Mouse (Mus musculus): Measurements from ENCODE around the gene Foxk1. TPM values are rescaled to one million over a fixed set of nuclear protein-coding genes. Genes with fewer than 3 reads are reported as not detected.
A peak's percentile ranks its signal among the peaks of the same experiment; 100 is the strongest.

Foxk1 gene
- polyA plus RNA-seq, 1 experiment from 2014 or later = 3.7 TPM

DNA sequence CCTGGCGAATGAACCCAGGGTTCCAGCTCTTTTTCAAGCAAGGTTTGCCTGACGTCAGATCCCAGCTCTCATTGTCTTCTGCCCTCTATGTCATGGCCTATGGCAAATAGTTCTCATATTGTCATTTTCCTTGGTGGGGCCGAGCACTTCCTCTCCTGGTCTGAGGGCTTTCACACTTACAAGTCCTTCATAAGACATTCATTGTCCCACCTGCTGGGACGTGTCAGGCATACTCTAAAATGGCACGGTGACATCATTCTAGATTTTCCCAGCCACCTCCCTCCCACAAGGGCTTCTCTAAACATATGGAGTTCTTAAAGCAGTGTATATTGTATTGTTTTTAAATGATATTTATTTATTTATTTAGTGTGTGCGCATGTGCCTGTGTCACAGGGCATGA is 27.4 kb downstream of the Foxk1 start:
- Histone ChIP-seq H3K4me1 (peaks cover 73% of the 10 kb centered on the region), H3K9me3 (replicated peaks) (no peaks in the 10 kb centered on the region)
- 84% methylated on average over 6 of the region's 6 CpGs for WGBS

DNA sequence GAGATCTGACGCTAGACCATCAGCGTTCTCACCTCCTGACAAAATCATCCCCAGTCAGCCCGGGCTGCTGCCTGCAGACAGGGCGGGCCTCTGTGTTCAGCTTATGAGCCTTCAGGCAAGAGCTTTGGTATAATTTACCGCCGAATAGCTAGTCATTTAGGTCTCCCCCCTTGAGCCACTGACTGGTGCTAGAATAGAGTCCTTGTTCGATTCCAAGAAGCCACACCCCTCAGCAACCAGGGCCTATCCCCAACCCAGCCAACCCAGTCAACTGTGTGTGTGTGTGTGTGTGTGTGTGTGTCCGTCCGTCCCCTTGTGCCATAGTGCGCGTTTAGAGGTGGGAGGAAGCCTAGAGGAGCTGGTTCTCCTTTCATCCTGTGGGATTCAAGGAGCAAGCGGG is 29.7 kb downstream of the Foxk1 start:
- Histone ChIP-seq H3K4me3 (no peak overlapping the region), H3K27me3 (ENCODE audit: low read depth, poor library complexity, severe bottlenecking) (no peaks in the 10 kb centered on the region), H3K36me3 (peaks cover 52% of the 10 kb centered on the region), H3K27ac (replicated peaks) (peak overlapping the region; percentile 52; the same call in 1 of the 2 replicates), H3K9me3 (replicated peaks) (no peaks in the 10 kb centered on the region), H3K4me1 (peaks cover 56% of the 10 kb centered on the region)
- 87% methylated on average over 12 of the region's 12 CpGs for WGBS
- DNase-seq (ENCODE audit: low spot score) = no peak

More for the DNA sequence above, 27.4 kb downstream of the Foxk1 start:
- Histone ChIP-seq H3K36me3 (peaks cover 43% of the 10 kb centered on the region), H3K27ac (replicated peaks) (no peak overlapping the region), H3K4me3 (no peak overlapping the region), H3K27me3 (ENCODE audit: low read depth, poor library complexity, severe bottlenecking) (no peaks in the 10 kb centered on the region)
- DNase-seq (ENCODE audit: low spot score) = no peak

DNA sequence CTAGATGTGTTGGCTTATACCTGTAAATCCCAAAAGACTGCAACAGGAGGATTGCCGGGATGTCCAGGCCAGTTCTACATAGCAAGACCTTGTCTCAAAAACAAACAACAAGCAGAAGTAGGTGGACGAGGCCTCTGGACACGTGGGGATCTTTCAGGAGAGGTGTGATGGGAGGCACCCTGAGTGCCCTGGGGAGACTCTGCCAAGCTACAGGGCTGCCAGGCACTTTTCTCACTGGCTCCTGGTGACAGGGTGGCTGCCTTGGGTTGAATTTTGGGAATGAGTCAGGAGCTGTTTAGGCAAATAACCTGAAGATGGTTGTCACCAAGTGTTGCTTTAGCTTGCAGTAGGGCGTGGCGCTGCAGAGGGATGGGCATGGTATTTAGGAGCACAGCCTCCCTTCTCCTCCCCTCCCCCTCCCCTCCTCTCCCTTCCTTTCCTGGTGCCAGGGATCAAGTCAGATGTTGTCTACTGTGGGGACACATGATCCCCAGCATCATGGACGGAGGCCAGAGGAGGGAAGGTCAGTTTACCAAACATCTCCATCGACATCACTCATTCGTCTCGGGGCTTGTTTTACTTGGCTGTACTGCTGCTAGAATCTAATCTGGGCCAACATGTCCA is 30.6 kb downstream of the Foxk1 start:
- Histone ChIP-seq H3K9me3 (replicated peaks) (no peaks in the 10 kb centered on the region), H3K27me3 (ENCODE audit: low read depth, poor library complexity, severe bottlenecking) (no peaks in the 10 kb centered on the region), H3K27ac (replicated peaks) (0 out of 2 replicates have a peak overlapping the region, but pooled peaks have one; percentile 4), H3K4me1 (peaks cover 47% of the 10 kb centered on the region), H3K36me3 (peaks cover 55% of the 10 kb centered on the region), H3K4me3 (no peak overlapping the region)
- 86% methylated on average over 9 of the region's 9 CpGs for WGBS
- no peak for DNase-seq (ENCODE audit: low spot score)

DNA sequence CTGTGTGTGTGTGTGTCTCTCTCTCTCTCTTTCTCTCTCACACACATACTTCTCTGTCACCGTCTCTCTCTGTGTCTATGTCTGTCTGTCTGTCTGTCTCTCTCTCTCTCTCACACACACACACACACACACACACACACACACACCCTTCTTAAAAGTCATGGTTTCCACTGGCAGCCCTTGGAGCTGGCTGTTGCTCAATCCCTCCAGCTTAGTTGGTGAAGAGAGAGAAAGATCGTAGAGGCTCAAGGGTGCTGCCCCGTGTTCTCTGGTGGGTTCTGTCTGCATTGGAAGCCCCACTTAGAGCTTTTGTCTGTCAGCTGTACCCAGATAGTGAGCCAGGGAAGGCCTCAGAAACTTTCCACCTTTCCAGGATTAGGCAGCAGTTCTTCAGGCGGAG is 31.4 kb downstream of the Foxk1 start:
- no peaks in the 10 kb centered on the region for H3K27me3 ChIP-seq (ENCODE audit: low read depth, poor library complexity, severe bottlenecking)
- no peaks in the 10 kb centered on the region for H3K9me3 ChIP-seq (replicated peaks)
- H3K4me3 ChIP-seq = no peak overlapping the region
- H3K4me1 ChIP-seq = peaks cover 40% of the 10 kb centered on the region
- 91% methylated on average over 4 of the region's 4 CpGs for WGBS
- H3K27ac ChIP-seq (replicated peaks) = no peak overlapping the region
- DNase-seq (ENCODE audit: low spot score) = no peak
- H3K36me3 ChIP-seq = peaks cover 58% of the 10 kb centered on the region

DNA sequence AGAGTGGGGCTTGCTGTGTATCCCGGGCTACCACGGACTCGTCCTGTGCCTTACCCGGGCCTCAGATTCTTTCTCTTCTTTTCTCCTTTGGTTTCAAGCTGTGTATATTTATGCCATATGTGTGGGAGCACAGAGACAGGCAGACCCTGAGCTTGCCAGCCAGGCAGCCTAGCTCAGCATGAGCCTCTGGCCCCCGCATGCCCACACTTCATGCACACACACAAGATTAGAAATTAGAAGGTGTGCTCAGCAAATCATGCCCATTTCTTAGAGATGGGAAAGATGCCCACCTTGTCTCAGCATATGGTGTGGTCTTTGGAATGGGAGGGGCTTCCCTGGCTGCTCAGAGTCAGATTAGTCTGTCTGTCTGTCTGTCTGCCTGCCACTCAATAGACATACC is 32.8 kb downstream of the Foxk1 start:
- 87% methylated on average over 5 of the region's 5 CpGs for WGBS
- Histone ChIP-seq H3K27ac (replicated peaks) (no peak overlapping the region), H3K36me3 (peaks cover 72% of the 10 kb centered on the region), H3K4me1 (peaks cover 40% of the 10 kb centered on the region), H3K4me3 (no peak overlapping the region), H3K9me3 (replicated peaks) (no peaks in the 10 kb centered on the region), H3K27me3 (ENCODE audit: low read depth, poor library complexity, severe bottlenecking) (no peaks in the 10 kb centered on the region)
- no peak for DNase-seq (ENCODE audit: low spot score)

DNA sequence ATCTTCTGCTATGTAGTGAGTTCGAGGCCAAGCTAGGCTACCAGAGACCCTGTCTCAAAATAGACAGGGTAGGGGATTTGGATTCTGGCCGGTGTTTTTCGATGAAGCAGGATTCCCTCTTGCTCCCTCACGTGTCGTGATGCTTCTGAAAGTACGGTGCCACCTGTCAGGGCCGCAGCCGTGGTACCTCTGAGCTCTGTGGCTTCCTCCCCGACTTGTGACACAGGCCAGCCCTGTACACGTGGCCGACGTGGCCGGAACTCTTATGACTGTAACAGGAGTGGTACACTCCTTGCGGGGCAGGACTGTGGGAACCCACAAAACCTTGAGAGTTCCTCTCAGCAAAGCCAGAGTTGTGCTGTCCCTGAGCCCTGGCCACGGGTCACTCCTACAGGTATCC is 34.4 kb downstream of the Foxk1 start:
- H3K27me3 ChIP-seq (ENCODE audit: low read depth, poor library complexity, severe bottlenecking) = no peaks in the 10 kb centered on the region
- peaks cover 52% of the 10 kb centered on the region for H3K4me1 ChIP-seq
- no peaks in the 10 kb centered on the region for H3K9me3 ChIP-seq (replicated peaks)
- H3K36me3 ChIP-seq = peaks cover 70% of the 10 kb centered on the region
- DNase-seq (ENCODE audit: low spot score) = no peak
- H3K4me3 ChIP-seq = no peak overlapping the region
- no peak overlapping the region for H3K27ac ChIP-seq (replicated peaks)
- WGBS = 96% methylated on average over 15 of the region's 15 CpGs

DNA sequence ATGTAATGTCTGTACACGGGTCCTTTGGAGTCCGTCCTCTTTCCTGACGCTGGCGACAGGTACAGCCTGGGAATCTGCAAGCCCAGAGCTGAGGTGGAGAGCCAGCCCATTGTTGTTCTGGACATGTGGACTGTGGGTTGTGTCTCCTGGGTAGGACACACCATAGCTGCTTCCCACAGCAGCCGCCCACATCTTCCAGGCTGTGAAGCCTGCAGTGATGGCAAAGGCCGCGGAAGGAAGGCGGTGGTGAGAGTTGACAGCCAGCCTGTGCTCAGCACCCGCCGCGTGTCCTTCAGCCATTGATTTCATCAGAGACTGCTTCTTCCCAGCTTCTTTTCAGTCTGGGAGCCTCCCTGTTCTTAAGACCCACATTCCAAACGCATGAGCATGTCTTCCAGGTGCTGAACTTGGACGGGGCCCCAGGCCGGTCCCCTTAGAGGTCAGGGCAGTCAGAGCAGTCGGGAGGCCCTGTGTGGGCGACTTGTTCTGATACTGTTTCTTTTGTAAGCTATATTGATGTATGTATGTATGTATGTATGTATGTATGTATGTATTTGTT is 37.2 kb downstream of the Foxk1 start:
- no peak for DNase-seq (ENCODE audit: low spot score)
- Histone ChIP-seq H3K9me3 (replicated peaks) (no peaks in the 10 kb centered on the region), H3K27me3 (ENCODE audit: low read depth, poor library complexity, severe bottlenecking) (no peaks in the 10 kb centered on the region), H3K27ac (replicated peaks) (peak overlapping the region; percentile 86), H3K4me3 (no peak overlapping the region), H3K36me3 (peaks cover 50% of the 10 kb centered on the region), H3K4me1 (peaks cover 55% of the 10 kb centered on the region)
- WGBS = 92% methylated on average over 16 of the region's 16 CpGs

DNA sequence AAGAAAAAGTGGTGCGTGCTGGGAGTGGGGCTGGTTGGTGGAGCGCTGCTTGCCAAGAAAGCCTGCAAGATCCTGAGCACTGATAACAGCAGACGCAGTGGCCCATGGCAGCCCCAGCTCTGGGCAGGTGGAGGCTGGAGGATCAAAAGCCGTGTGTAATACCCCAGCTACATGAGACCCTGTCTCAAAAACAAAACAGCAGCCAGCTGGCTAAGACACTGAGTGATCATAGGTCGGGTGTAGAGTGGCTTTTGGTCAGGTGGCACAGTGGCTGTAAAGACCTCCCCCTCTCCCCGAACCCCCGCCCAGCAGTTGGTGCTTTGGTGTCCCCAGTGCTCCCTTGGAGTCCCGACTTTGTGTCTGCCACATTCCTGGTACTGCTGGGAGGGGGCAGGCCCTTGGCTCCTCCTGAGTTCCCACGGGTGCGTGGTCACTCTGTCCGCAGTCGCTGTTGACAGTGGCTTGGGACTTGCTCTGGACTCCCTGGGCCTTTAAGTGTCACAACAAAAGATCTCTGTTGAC is 38.7 kb downstream of the Foxk1 start:
- peak overlapping the region; percentile 51 for H3K4me3 ChIP-seq
- H3K36me3 ChIP-seq = peaks cover 41% of the 10 kb centered on the region
- WGBS = 2% methylated on average over 12 of the region's 12 CpGs
- no peaks in the 10 kb centered on the region for H3K27me3 ChIP-seq (ENCODE audit: low read depth, poor library complexity, severe bottlenecking)
- no peaks in the 10 kb centered on the region for H3K9me3 ChIP-seq (replicated peaks)
- peak overlapping the region; percentile 86 for H3K27ac ChIP-seq (replicated peaks)
- DNase-seq (ENCODE audit: low spot score) = no peak
- peaks cover 70% of the 10 kb centered on the region for H3K4me1 ChIP-seq

DNA sequence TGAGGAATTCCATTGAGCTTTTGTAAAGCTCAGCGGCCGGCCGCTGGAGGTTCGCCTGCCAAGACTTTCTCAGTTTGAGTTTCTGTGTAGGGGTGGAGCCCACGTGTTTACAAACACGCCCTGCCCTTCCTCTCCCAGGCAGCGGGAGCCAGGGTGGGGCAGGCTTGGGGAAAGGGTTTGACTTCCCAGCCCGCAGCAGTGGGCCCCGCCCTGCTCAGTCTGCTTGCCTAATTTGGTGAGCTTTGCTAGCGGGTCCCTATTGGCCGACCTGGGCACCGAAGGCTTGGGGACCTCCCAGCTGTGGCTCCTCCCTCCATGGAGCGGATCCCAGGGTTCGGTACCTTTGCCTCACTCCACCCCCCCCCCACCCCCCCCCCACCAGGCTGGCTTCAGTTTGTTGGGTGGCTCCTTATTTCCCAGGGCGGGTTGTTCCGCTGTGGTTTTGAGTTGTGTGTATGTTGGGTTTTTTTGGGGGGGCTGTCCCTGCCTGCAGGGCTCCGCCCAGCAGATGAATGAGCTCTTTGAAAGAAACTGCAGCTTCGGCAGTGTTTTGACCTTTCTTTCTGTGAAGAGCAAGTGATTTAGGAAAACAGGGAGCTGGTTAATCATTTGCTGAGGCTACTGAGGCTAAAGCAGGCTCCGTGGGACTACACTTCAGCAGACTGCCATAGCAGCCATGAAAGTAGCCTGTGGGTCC is 39.3 kb downstream of the Foxk1 start:
- H3K4me3 ChIP-seq = peak overlapping the region; percentile 51

DNA sequence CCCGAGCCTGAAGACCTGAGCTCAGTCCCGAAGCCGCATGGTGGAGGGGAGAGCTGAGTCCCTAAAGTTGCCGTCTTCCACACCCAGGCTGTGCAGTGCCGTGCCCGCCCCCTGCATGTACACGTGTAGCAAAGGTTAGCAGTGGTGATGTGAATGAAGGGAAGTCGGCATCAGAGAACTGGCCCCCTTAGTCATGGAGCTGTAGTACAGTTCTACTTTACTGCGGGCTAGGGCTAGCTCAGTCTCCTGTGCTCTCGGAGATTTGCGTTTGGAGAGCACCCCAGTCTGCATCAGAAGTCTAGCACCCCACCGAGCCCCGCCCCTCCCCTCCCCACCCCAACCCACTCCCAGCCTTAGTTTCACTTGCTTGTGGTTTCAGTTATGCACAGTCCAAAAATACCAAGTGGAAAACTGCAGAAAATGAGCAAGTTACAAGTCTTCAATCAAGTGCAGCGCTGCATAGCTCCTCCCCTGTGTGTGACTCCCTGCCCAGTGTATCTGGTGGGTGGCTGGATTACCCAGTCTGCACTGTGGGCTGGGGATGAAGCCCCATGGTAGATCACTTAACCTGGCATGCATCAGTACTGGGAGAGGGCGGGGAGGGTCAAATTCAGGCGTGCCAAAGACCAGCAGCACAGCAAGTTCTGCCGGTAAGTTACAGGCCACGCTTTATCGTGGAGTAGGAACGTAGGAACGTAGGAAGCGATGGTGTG is 40.2 kb downstream of the Foxk1 start:
- H3K27ac ChIP-seq (replicated peaks) = peak overlapping the region; percentile 86
- WGBS = 65% methylated on average over 22 of the region's 22 CpGs
- no peaks in the 10 kb centered on the region for H3K9me3 ChIP-seq (replicated peaks)
- H3K4me1 ChIP-seq = peaks cover 85% of the 10 kb centered on the region
- peak overlapping the region; percentile 51 for H3K4me3 ChIP-seq
- no peak for DNase-seq (ENCODE audit: low spot score)
- peaks cover 25% of the 10 kb centered on the region for H3K36me3 ChIP-seq
- H3K27me3 ChIP-seq (ENCODE audit: low read depth, poor library complexity, severe bottlenecking) = no peaks in the 10 kb centered on the region

More for the DNA sequence above, 39.3 kb downstream of the Foxk1 start:
- DNase-seq (ENCODE audit: low spot score) = peak; percentile 91
- no peaks in the 10 kb centered on the region for H3K9me3 ChIP-seq (replicated peaks)
- H3K27me3 ChIP-seq (ENCODE audit: low read depth, poor library complexity, severe bottlenecking) = no peaks in the 10 kb centered on the region
- H3K4me1 ChIP-seq = peaks cover 76% of the 10 kb centered on the region
- H3K36me3 ChIP-seq = peaks cover 34% of the 10 kb centered on the region
- WGBS = under 1% methylated on average over 19 of the region's 19 CpGs
- H3K27ac ChIP-seq (replicated peaks) = peak overlapping the region; percentile 86

DNA sequence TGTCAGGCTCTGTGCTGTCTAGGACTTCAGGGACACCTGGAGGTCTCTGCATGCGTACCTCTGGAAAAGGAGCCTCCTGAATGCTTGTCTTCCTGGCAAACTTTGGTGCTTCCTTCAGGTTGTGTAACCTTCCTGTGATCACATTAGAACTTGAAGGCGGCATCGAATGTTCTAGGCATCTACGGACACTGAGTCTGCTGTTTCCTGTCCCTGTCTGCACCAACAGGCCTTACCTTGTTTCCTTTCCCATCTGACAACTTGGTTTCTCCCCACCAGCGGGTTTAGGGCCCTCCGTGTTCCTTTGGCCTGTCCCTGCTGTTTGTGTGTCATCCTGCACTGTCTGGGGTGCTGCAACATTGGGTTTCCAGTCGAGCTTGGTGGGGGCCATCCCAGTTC is 40.7 kb downstream of the Foxk1 start:
- no peak for DNase-seq (ENCODE audit: low spot score)
- 88% methylated on average over 7 of the region's 7 CpGs for WGBS
- H3K9me3 ChIP-seq (replicated peaks) = no peaks in the 10 kb centered on the region
- no peaks in the 10 kb centered on the region for H3K27me3 ChIP-seq (ENCODE audit: low read depth, poor library complexity, severe bottlenecking)
- H3K27ac ChIP-seq (replicated peaks) = peak overlapping the region; percentile 86
- peaks cover 20% of the 10 kb centered on the region for H3K36me3 ChIP-seq
- no peak overlapping the region for H3K4me3 ChIP-seq
- H3K4me1 ChIP-seq = peaks cover 87% of the 10 kb centered on the region

DNA sequence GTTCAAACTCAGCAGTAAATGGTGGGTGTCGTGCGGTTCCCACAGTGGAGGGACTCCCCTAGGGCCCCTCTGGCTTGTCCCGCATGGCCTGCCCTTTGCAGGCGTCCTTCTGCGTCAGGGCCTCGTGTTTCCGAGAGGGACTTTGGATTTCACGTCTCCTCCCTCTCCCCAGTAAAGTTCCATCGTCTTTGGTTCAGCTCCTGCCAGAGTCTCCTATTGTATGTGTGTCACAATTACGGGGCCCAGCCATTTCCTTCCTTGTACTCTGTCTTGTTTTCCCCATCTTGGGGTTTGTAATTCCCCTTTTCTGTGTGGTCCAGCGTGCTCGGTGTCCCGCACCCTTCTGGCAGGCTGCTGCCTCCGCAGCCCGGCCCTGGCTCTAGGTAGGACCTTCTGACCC is 42.2 kb downstream of the Foxk1 start:
- WGBS = 71% methylated on average over 15 of the region's 15 CpGs
- Histone ChIP-seq H3K27ac (replicated peaks) (peak overlapping the region; percentile 46; the same call in 1 of the 2 replicates), H3K4me3 (no peak overlapping the region), H3K36me3 (peaks cover 5% of the 10 kb centered on the region), H3K4me1 (peaks cover 94% of the 10 kb centered on the region), H3K27me3 (ENCODE audit: low read depth, poor library complexity, severe bottlenecking) (no peaks in the 10 kb centered on the region), H3K9me3 (replicated peaks) (no peaks in the 10 kb centered on the region)
- no peak for DNase-seq (ENCODE audit: low spot score)
